Mouse (Mus musculus): Measurements from ENCODE around the gene Lrmda.

The Lrmda gene

GRCm38 (mm10) chr14:22326218-22326964, 306.9 kb downstream of the Lrmda start:
- no peak for DNase-seq (ENCODE audit: low read depth, low spot score)

DNA sequence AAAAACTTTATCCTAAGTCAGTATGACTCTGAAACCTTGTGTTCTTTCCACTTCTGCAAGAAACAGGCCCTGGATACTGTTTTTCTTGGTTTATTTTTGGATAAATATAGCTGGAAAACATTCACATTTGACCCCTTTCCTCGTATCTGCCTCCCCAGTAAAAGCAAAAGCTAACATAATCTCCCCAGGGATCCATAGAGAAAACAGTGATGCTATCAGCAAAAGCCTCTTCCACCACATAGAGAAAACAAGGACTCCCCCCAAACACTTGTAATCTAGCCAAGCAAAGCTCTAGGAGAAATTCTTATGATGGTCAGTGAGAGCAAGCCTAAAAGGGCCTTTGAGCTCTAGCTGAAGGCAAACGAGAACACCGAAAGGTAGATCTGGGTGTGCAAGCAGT, 309.7 kb downstream of the Lrmda start:
- DNase-seq (ENCODE audit: low read depth, low spot score): peak; percentile 7

- no peak for DNase-seq (ENCODE audit: low read depth, low spot score)
These were observed 315.7 kb downstream of the Lrmda start for GRCm38 (mm10) chr14:22335101-22335820.

- no peak for DNase-seq (ENCODE audit: low read depth, low spot score)
These were observed 319.7 kb downstream of the Lrmda start for GRCm38 (mm10) chr14:22339176-22339575.

- DNase-seq (ENCODE audit: low read depth, low spot score): no peak
These were observed 323.8 kb downstream of the Lrmda start for GRCm38 (mm10) chr14:22343357-22343756.

DNA sequence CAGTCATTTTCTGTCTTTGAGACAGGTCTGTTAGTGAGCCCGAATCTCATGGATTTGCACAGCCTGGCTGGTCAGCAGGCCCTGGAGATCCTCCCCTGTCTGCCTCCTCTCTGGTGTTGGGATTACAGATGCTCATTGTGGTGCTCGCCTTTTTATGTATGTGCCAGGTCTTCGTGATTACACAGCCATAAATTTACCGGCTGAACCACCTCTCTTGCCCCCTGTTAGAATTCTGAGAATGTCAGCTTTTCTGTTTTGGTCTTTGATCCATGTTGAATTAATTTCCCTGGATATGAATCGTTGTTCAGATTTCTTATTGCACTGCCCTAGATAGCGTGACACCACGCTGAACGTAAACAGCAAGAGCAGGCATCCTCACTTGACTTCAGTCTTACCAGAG, 325.7 kb downstream of the Lrmda start:
- DNase-seq (ENCODE audit: low read depth, low spot score): no peak

GRCm38 (mm10) chr14:22353626-22354025, 334.1 kb downstream of the Lrmda start:
- DNase-seq (ENCODE audit: low read depth, low spot score): no peak

DNA sequence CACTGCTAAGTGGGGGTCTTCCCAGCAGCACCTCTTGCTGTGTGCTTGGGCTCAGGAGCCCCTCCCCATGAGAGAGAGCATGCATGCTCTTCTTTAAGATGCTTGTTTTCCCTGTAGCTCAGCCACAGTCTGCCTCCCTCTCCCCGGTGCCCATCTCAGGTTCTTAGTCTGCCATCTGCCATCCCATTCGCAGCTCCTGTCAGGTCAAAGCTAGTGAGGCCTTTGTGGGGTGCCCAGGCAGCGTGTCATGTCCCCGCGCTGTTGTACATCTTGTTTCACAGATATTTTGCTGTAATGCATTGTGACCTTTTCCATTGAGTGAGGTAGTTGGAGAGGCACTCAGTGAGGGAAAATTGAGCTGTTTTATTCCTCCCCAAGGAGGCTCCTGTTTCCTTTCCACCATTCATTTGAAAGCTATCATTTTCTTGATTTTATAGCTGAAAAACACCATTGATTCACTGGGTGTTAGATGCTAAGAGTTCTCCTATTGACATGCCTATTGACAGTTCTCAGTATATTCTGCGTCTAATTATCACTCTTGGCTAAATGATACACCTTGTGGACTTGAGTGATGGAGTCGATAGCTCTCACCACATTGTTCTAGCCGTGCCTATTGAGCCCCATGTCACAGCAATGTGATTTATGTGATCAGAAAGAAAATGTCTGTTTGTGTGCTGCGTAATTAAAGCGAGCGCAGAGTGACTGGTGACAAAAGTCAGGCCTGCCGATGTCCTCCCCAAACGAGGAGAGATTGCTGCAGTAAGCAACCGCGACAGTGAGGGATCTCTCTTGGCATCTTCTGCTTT, 335.5 kb downstream of the Lrmda start:
- DNase-seq (ENCODE audit: low read depth, low spot score): no peak

DNA sequence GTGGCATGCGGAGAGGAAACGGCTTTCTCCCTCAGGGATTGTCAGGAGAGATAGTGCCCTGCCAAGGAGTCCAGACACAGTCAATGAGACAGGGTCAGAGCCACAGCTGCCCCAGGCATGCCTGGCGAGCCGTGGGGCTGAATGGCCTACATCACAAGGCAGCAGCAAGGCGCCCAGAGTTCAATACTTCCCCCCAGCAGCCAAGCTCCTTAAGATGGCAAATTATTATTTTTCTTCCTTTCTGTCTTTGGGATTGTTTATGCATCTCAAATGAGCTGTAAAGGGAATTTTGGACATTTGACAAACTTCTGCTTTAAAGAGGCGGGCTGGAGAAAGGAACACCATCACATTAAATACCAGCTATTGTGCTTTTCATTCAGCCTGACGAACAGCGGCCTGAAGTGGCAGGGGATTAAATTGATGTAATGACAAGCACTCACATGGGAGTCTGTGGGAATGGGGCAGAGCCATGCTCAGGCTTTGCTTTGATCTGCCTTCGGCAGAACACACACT, 338.5 kb downstream of the Lrmda start:
- no peak for DNase-seq (ENCODE audit: low read depth, low spot score)

GRCm38 (mm10) chr14:22364010-22364748, 344.7 kb downstream of the Lrmda start:
- DNase-seq (ENCODE audit: low read depth, low spot score): peak; percentile 15

GRCm38 (mm10) chr14:22364771-22365355, 345.4 kb downstream of the Lrmda start:
- no peak for DNase-seq (ENCODE audit: low read depth, low spot score)

DNA sequence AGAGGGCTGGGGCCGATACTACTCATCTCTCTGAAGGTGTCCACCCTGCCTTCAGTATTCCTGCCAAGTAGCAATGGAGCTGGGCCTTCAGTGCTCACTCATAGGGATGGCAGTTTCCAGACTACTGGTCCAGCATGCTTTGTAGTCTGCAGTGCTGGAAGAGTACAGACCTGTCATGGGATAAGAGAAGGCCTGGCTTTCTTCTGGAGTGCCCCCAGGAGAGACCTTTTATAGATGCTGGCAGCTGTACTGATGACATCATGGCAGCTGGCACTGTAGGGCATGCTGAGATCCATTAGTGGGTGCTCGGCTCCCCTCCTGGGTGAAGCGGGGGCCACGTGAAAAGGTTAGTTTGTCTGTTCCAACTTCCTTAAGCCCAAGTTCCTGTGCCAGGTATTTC, 348.1 kb downstream of the Lrmda start:
- no peak for DNase-seq (ENCODE audit: low read depth, low spot score)

- no peak for DNase-seq (ENCODE audit: low read depth, low spot score)
These were observed 351.6 kb downstream of the Lrmda start for GRCm38 (mm10) chr14:22371136-22371535.

GRCm38 (mm10) chr14:22372666-22373360, 353.3 kb downstream of the Lrmda start:
- no peak for DNase-seq (ENCODE audit: low read depth, low spot score)

DNA sequence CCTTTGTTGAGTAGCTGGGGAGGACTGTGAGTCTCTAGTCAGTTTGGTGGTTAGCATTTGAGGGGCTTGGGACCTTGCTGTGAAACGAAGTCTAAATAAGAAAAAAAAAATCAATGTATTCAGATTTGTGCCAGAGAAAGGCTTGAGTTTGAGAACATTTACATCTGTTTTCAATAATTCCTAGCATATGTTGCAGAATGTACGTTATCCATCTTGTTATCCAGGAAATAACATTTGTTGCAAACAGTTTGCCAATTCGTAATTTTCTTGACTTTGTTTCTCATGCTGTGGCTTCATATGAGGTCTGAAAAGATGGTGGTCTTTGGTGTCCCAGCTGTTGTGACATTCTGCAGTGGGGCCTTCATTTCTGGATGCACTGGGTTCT, 353.8 kb downstream of the Lrmda start:
- DNase-seq (ENCODE audit: low read depth, low spot score): no peak

DNA sequence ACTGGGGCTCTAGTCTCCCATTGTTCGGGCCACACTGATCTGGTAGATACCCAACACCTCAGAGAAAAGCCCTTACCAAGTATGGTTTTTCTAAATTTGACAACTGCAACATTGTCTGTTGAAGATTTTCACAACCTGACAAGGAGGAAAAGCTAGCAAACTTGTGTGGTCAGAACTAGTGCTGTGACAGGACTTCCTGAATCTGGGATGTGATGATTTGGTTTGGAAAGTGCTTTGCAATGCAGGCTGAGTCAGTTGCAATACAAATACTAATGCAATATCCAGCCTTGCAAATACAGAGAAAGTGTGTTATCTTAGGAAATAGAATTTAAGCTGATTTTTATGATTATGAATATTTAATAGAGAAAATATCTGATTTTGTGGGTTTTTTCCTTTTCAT, 357.6 kb downstream of the Lrmda start:
- no peak for DNase-seq (ENCODE audit: low read depth, low spot score)

DNA sequence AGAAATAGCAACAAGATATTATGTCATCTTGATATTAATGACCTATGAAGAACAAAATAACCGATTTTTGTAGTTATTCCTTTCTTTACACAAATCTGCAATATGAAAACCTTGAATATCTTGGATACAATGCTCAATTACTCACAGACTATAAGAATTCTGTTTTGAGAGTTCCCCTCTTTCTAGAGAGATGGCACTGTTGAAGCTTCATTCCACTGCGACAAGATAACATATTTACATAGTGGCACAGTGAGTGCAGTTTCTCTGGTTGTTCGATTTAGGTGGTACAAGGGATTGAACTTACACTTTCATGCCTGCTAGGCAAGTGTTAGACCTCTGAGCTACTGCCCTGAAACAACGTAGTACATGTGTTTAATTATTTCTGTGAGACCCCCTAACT, 362.6 kb downstream of the Lrmda start:
- no peak for DNase-seq (ENCODE audit: low read depth, low spot score)

- no peak for DNase-seq (ENCODE audit: low read depth, low spot score)
These were observed 374.1 kb downstream of the Lrmda start for GRCm38 (mm10) chr14:22393616-22394015.

GRCm38 (mm10) chr14:22402411-22402810, 382.9 kb downstream of the Lrmda start:
- DNase-seq (ENCODE audit: low read depth, low spot score): no peak

- DNase-seq (ENCODE audit: low read depth, low spot score): peak; percentile 43
These were observed 387.1 kb downstream of the Lrmda start for GRCm38 (mm10) chr14:22406623-22407022.
